Mouse (Mus musculus): ENCODE measurements at regions not wholly inside any gene's neighbourhood (a gene's known extent, or its start where the extent isn't known, plus 50 kb on each side); places are given as distances from the start of the nearest gene placed in this dataset.

- Histone ChIP-seq H3K4me2 (ENCODE audit: low read depth, low read length, poor library complexity, severe bottlenecking) (no peak overlapping the region), H3K9ac (replicated peaks; ENCODE audit: low read length, poor library complexity, severe bottlenecking) (no peak overlapping the region), H3K9me3 (ENCODE audit: low read length) (no peaks in the 10 kb centered on the region), H3K4me3 (ENCODE audit: low read depth, low read length) (no peak overlapping the region), H3K4me1 (ENCODE audit: insufficient read depth, low read length) (no peaks in the 10 kb centered on the region), H3K36me3 (ENCODE audit: insufficient read depth, low read length) (no peaks in the 10 kb centered on the region), H3K27me3 (ENCODE audit: insufficient read depth, low read length) (no peaks in the 10 kb centered on the region), H3K27ac (ENCODE audit: low read depth, low read length) (no peak overlapping the region)
- no peak for TF ChIP-seq CTCF (IDR thresholded peaks at IDR 0.05)
- no peak for DNase-seq (ENCODE audit: low spot score)
- ATAC-seq (ENCODE audit: low FRiP score): no peak
- WGBS: 19% methylated on average over 1 of the region's 1 CpGs
These were observed 268.4 kb upstream of the Klhl1 start for GRCm38 (mm10) chr14:96787286-96787685.

DNA sequence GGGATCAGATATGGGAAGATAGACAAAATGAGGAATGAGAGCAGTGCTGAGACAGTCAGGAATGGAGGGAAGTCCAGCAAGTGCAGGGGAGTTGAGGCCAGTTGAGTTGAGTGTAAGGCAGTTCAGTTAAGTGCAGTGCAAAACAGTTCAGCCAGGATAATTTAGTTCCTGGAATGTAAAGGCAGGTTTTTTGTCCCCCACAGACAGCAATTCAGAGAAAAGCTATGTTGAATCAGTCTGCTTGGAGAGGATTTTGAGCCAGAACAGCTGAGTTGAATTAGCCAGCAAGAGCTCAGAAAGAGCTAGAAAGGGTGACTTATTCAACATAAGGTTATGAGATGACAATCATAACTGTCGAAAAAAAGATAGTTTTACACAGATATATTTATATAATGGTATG, 256.9 kb upstream of the Klhl1 start:
- whole genome bisulfite sequencing: 53% methylated on average over 1 of the region's 1 CpGs
- Histone ChIP-seq H3K4me3 (ENCODE audit: low read depth, low read length) (no peak overlapping the region), H3K4me2 (ENCODE audit: low read depth, low read length, poor library complexity, severe bottlenecking) (no peak overlapping the region), H3K27ac (ENCODE audit: low read depth, low read length) (no peak overlapping the region), H3K36me3 (ENCODE audit: insufficient read depth, low read length) (no peaks in the 10 kb centered on the region), H3K9me3 (ENCODE audit: low read length) (no peaks in the 10 kb centered on the region), H3K9ac (replicated peaks; ENCODE audit: low read length, poor library complexity, severe bottlenecking) (no peak overlapping the region), H3K27me3 (ENCODE audit: insufficient read depth, low read length) (no peaks in the 10 kb centered on the region), H3K4me1 (ENCODE audit: insufficient read depth, low read length) (no peaks in the 10 kb centered on the region)
- no peak for TF ChIP-seq CTCF (IDR thresholded peaks at IDR 0.05)
- DNase-seq (ENCODE audit: low spot score) (no peak), ATAC-seq (ENCODE audit: low FRiP score) (no peak)

DNA sequence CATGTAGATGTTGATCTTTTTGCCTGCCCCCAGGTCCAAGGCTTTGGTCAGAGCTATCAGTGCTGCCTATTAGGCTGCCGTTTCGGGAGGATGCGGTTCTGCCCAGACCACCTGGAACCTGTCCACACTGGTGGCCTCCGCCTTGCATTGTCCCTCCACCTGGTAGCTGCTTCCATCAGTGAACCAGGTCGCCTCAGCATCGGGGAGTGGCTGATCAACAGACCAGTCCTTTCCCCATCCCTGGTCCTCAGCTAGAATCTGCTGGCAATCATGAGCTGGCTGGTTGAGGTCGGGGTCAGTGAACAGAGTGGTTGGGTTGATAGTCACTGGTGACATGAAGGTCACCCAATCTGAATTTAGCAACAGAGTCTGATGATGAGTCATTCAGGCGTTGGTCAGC, 241.7 kb upstream of the Klhl1 start:
- ATAC-seq (ENCODE audit: low FRiP score): no peak
- no peak for DNase-seq (ENCODE audit: low spot score)

GRCm38 (mm10) chr14:96733211-96733610, 214.3 kb upstream of the Klhl1 start:
- Histone ChIP-seq H3K9ac (replicated peaks; ENCODE audit: low read length, poor library complexity, severe bottlenecking) (no peak overlapping the region), H3K4me2 (ENCODE audit: low read depth, low read length, poor library complexity, severe bottlenecking) (no peak overlapping the region), H3K4me3 (ENCODE audit: low read depth, low read length) (no peak overlapping the region), H3K9me3 (ENCODE audit: low read length) (no peaks in the 10 kb centered on the region), H3K4me1 (ENCODE audit: insufficient read depth, low read length) (no peaks in the 10 kb centered on the region), H3K27me3 (ENCODE audit: insufficient read depth, low read length) (no peaks in the 10 kb centered on the region), H3K36me3 (ENCODE audit: insufficient read depth, low read length) (no peaks in the 10 kb centered on the region), H3K27ac (ENCODE audit: low read depth, low read length) (no peak overlapping the region)
- TF ChIP-seq CTCF (IDR thresholded peaks at IDR 0.05): no peak
- WGBS: 69% methylated on average over 4 of the region's 4 CpGs
- ATAC-seq (ENCODE audit: low FRiP score) (no peak), DNase-seq (ENCODE audit: low spot score) (no peak)

More for the DNA sequence above, 241.7 kb upstream of the Klhl1 start:
- H3K9me3 ChIP-seq (ENCODE audit: low read length): no peaks in the 10 kb centered on the region
- H3K9ac ChIP-seq (replicated peaks; ENCODE audit: low read length, poor library complexity, severe bottlenecking): no peak overlapping the region
- no peaks in the 10 kb centered on the region for H3K4me1 ChIP-seq (ENCODE audit: insufficient read depth, low read length)
- no peaks in the 10 kb centered on the region for H3K36me3 ChIP-seq (ENCODE audit: insufficient read depth, low read length)
- H3K4me2 ChIP-seq (ENCODE audit: low read depth, low read length, poor library complexity, severe bottlenecking): no peak overlapping the region
- 91% methylated on average over 8 of the region's 8 CpGs for WGBS
- TF ChIP-seq CTCF (IDR thresholded peaks at IDR 0.05): no peak
- no peak overlapping the region for H3K27ac ChIP-seq (ENCODE audit: low read depth, low read length)
- no peak overlapping the region for H3K4me3 ChIP-seq (ENCODE audit: low read depth, low read length)
- H3K27me3 ChIP-seq (ENCODE audit: insufficient read depth, low read length): no peaks in the 10 kb centered on the region

DNA sequence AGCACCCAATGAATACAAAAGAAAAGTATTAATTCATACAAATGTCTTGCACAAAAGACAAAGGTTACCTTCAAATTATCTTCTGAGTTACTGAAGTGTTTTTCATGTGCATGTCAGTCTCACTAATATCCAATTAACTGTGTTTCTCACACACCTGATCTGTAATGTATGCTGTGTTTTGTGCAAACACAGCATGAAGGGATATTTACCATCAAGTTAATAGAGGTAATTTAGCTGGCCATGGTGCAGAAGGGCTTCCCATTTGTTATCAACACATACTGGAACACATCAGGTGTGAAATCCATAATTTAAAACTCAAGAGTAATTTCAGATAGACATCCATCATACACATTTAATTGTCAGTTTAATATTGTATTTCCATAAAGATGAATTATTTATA, 178.2 kb upstream of the Klhl1 start:
- Histone ChIP-seq H3K4me1 (ENCODE audit: insufficient read depth, low read length) (no peaks in the 10 kb centered on the region), H3K27me3 (ENCODE audit: insufficient read depth, low read length) (no peaks in the 10 kb centered on the region), H3K4me3 (ENCODE audit: low read depth, low read length) (no peak overlapping the region), H3K4me2 (ENCODE audit: low read depth, low read length, poor library complexity, severe bottlenecking) (no peak overlapping the region), H3K27ac (ENCODE audit: low read depth, low read length) (no peak overlapping the region), H3K9ac (replicated peaks; ENCODE audit: low read length, poor library complexity, severe bottlenecking) (no peak overlapping the region), H3K9me3 (ENCODE audit: low read length) (no peaks in the 10 kb centered on the region), H3K36me3 (ENCODE audit: insufficient read depth, low read length) (no peaks in the 10 kb centered on the region)
- no peak for DNase-seq (ENCODE audit: low spot score)
- ATAC-seq (ENCODE audit: low FRiP score): no peak
- TF ChIP-seq CTCF (IDR thresholded peaks at IDR 0.05): no peak

- ATAC-seq (ENCODE audit: low FRiP score) (no peak), DNase-seq (ENCODE audit: low spot score) (no peak)
- WGBS: 31% methylated on average over 1 of the region's 1 CpGs
- Histone ChIP-seq H3K9ac (replicated peaks; ENCODE audit: low read length, poor library complexity, severe bottlenecking) (no peak overlapping the region), H3K4me2 (ENCODE audit: low read depth, low read length, poor library complexity, severe bottlenecking) (no peak overlapping the region), H3K4me1 (ENCODE audit: insufficient read depth, low read length) (no peaks in the 10 kb centered on the region), H3K36me3 (ENCODE audit: insufficient read depth, low read length) (no peaks in the 10 kb centered on the region), H3K9me3 (ENCODE audit: low read length) (no peaks in the 10 kb centered on the region), H3K27ac (ENCODE audit: low read depth, low read length) (no peak overlapping the region), H3K27me3 (ENCODE audit: insufficient read depth, low read length) (no peaks in the 10 kb centered on the region), H3K4me3 (ENCODE audit: low read depth, low read length) (no peak overlapping the region)
- no peak for TF ChIP-seq CTCF (IDR thresholded peaks at IDR 0.05)
These were observed 172.0 kb upstream of the Klhl1 start for GRCm38 (mm10) chr14:96690923-96691322.

GRCm38 (mm10) chr14:96683943-96684342, 165.0 kb upstream of the Klhl1 start:
- Histone ChIP-seq H3K4me1 (ENCODE audit: insufficient read depth, low read length) (no peaks in the 10 kb centered on the region), H3K4me3 (ENCODE audit: low read depth, low read length) (no peak overlapping the region), H3K4me2 (ENCODE audit: low read depth, low read length, poor library complexity, severe bottlenecking) (no peak overlapping the region), H3K27me3 (ENCODE audit: insufficient read depth, low read length) (no peaks in the 10 kb centered on the region), H3K9ac (replicated peaks; ENCODE audit: low read length, poor library complexity, severe bottlenecking) (no peak overlapping the region), H3K27ac (ENCODE audit: low read depth, low read length) (no peak overlapping the region), H3K36me3 (ENCODE audit: insufficient read depth, low read length) (no peaks in the 10 kb centered on the region), H3K9me3 (ENCODE audit: low read length) (no peaks in the 10 kb centered on the region)
- 86% methylated on average over 5 of the region's 5 CpGs for WGBS
- DNase-seq (ENCODE audit: low spot score): no peak
- no peak for TF ChIP-seq CTCF (IDR thresholded peaks at IDR 0.05)
- no peak for ATAC-seq (ENCODE audit: low FRiP score)
